In genomic region chr12:29083426-29084221, GRCm38 (mm10) we compare ENCODE assay signal across 9 mouse cellular contexts.
DNase-seq lines count a peak whose midpoint lies in the region; ATAC-seq and TF ChIP-seq lines count a peak whose summit lies in the region.
"Had no signal": no experiment of that assay in that cellular context is flagged by ENCODE, and none has a peak within 500 bp of the region (broad histone marks: within the 10 kb centered on the region; RNA-seq: fewer than 3 reads in every experiment).

No protein-coding gene starts in this region.

- no peaks in the 10 kb centered on the region for H3K36me3 ChIP-seq in lung, postnatal 0 days (ENCODE audit: insufficient read depth, low read length)
- H3K36me3 ChIP-seq in forebrain, embryonic 15.5 days, result no peaks in the 10 kb centered on the region
- H3K36me3 ChIP-seq in liver, embryonic 12.5 days, result no peaks in the 10 kb centered on the region

- WGBS in lung, postnatal 0 days, result 42% methylated on average over 13 of the region's 13 CpGs
- WGBS in forebrain, embryonic 15.5 days, result 56% methylated on average over 13 of the region's 13 CpGs
- WGBS in liver, embryonic 12.5 days (ENCODE audit: insufficient replicate concordance), result 50% methylated on average over 13 of the region's 13 CpGs

- no peak for TF ChIP-seq CTCF in lung, postnatal 0 days (IDR thresholded peaks at IDR 0.05)

- H3K9ac ChIP-seq in lung, postnatal 0 days (replicated peaks; ENCODE audit: low read depth), result no peak overlapping the region
- no peak overlapping the region for H3K9ac ChIP-seq in forebrain, embryonic 15.5 days (replicated peaks)
- no peak overlapping the region for H3K9ac ChIP-seq in liver, embryonic 12.5 days
- H3K9ac ChIP-seq: lung, embryonic 14.5 days had no signal

- peak; percentile 10 for DNase-seq in lung, postnatal 0 days (ENCODE audit: low spot score)
- DNase-seq in lung, postnatal 14 days, result no peak
- DNase-seq in left cerebral cortex, adult 11 months (ENCODE audit: low spot score), result peak; percentile 44
- DNase-seq in right cerebral cortex, postnatal 36 days (ENCODE audit: low spot score in 2 of 2), result peak; percentile 64 to 72
- DNase-seq in heart, postnatal 25 days (ENCODE audit: low spot score), result no peak
- DNase-seq in adrenal gland, adult (ENCODE audit: inconsistent age in 2 of 2, low spot score in 1 of 2), result no peak
- DNase-seq: lung, embryonic 14.5 days had no signal

- intact Hi-C loops in heart, postnatal 25 days (cut with DNase I), result no loop called here

- no peak for TF ChIP-seq EP300 in lung, postnatal 0 days (IDR thresholded peaks at IDR 0.05)

- H3K9me3 ChIP-seq in lung, postnatal 0 days (ENCODE audit: low read length), result no peaks in the 10 kb centered on the region
- no peaks in the 10 kb centered on the region for H3K9me3 ChIP-seq in forebrain, embryonic 15.5 days
- H3K9me3 ChIP-seq in liver, embryonic 12.5 days (replicated peaks), result no peaks in the 10 kb centered on the region

- no peak overlapping the region for H3K27ac ChIP-seq in lung, postnatal 0 days (ENCODE audit: low read length)
- peak overlapping the region; percentile 60 for H3K27ac ChIP-seq in forebrain, embryonic 15.5 days (replicated peaks)
- no peak overlapping the region for H3K27ac ChIP-seq in liver, embryonic 12.5 days

- H3K4me3 ChIP-seq in lung, postnatal 0 days (ENCODE audit: low read depth, low read length), result no peak overlapping the region
- no peak overlapping the region for H3K4me3 ChIP-seq in forebrain, embryonic 15.5 days
- H3K4me3 ChIP-seq in liver, embryonic 12.5 days, result no peak overlapping the region

- no peak overlapping the region for H3K4me2 ChIP-seq in lung, postnatal 0 days (replicated peaks; ENCODE audit: low read depth, low read length)
- H3K4me2 ChIP-seq in forebrain, embryonic 15.5 days (replicated peaks), result no peak overlapping the region
- H3K4me2 ChIP-seq in liver, embryonic 12.5 days, result no peak overlapping the region
- H3K4me2 ChIP-seq: lung, embryonic 14.5 days had no signal

- H3K4me1 ChIP-seq in lung, postnatal 0 days (ENCODE audit: insufficient read depth, low read depth, low read length), result no peaks in the 10 kb centered on the region
- peaks cover 13% of the 10 kb centered on the region for H3K4me1 ChIP-seq in forebrain, embryonic 15.5 days
- no peaks in the 10 kb centered on the region for H3K4me1 ChIP-seq in liver, embryonic 12.5 days

- ATAC-seq in lung, postnatal 0 days, result peak; percentile 85
- ATAC-seq in forebrain, embryonic 15.5 days (replicated peaks), result no peak; the same call in 1 of the 2 replicates
- no peak for ATAC-seq in liver, embryonic 12.5 days

- no peaks in the 10 kb centered on the region for H3K27me3 ChIP-seq in lung, postnatal 0 days (replicated peaks; ENCODE audit: insufficient read depth, low read length)
- no peaks in the 10 kb centered on the region for H3K27me3 ChIP-seq in forebrain, embryonic 15.5 days
- H3K27me3 ChIP-seq in liver, embryonic 12.5 days (replicated peaks), result no peaks in the 10 kb centered on the region

Comparison
In these comparisons a context has a peak if more than half of its experiments do, and no peak if none do; other contexts are left out.
1. DNase-seq: peak in lung, postnatal 0 days (single experiment), left cerebral cortex, adult 11 months (single experiment) and right cerebral cortex, postnatal 36 days (2 of 2); none in lung, postnatal 14 days (single experiment), heart, postnatal 25 days (single experiment) and adrenal gland, adult (0 of 2).